Mouse (Mus musculus) gastrocnemius, postnatal 36 days (tissue): ENCODE results near the gene Acoxl. TPM values are rescaled to one million over a fixed set of nuclear protein-coding genes. Genes with fewer than 3 reads are reported as not detected.

Source experiments
- DNase-seq, 2 experiments: peaks; one replicate each; pipeline ENCODE4 v3.0.0; 2022
- intact Hi-C: fragments of 180-260 bp; cut with DNase I; formaldehyde crosslinking; loops from one replicate; pipeline ENCODE4 v1.15.1; 2025
- total RNA-seq, 2 experiments: library from RNA; stranded (reverse); gene quantifications; 2 replicates each; pipeline ENCODE4 v1.2.3; 2021

Gene Acoxl
- total RNA-seq, 2 experiments from 2014 or later, result 0.07 to 0.23 TPM

- DNase-seq, result no peak
- intact Hi-C loops, result no loop called here
Measured at GRCm38 (mm10) chr2:127929939-127930715, 91.5 kb downstream of the Acoxl start.

- no peak for DNase-seq
- intact Hi-C loops, result no loop called here
Measured at GRCm38 (mm10) chr2:127931576-127931975, 92.9 kb downstream of the Acoxl start.

GRCm38 (mm10) chr2:127933531-127933931 is 94.9 kb downstream of the Acoxl start:
- DNase-seq, result no peak
- intact Hi-C loops, result no loop called here

GRCm38 (mm10) chr2:127937079-127937478 is 98.4 kb downstream of the Acoxl start:
- no peak for DNase-seq
- intact Hi-C loops, result no loop called here

GRCm38 (mm10) chr2:127939206-127939605 is 100.5 kb downstream of the Acoxl start:
- intact Hi-C loops, result no loop called here
- no peak for DNase-seq

- no peak for DNase-seq
- intact Hi-C loops, result no loop called here
Measured at GRCm38 (mm10) chr2:127960579-127960978, 121.9 kb downstream of the Acoxl start.

GRCm38 (mm10) chr2:127961154-127961553 is 122.5 kb downstream of the Acoxl start:
- DNase-seq, result peak; percentile 14 to 18
- intact Hi-C loops, result no loop called here

- peak in 1 of 2 experiments; percentile 25 for DNase-seq
- intact Hi-C loops, result no loop called here
Measured at GRCm38 (mm10) chr2:127961802-127962433, 123.2 kb downstream of the Acoxl start.

GRCm38 (mm10) chr2:127968944-127969343 is 130.3 kb downstream of the Acoxl start:
- intact Hi-C loops, result no loop called here
- no peak for DNase-seq

GRCm38 (mm10) chr2:127976276-127976675 is 137.6 kb downstream of the Acoxl start:
- DNase-seq, result no peak
- intact Hi-C loops, result no loop called here

- DNase-seq, result no peak
- intact Hi-C loops, result no loop called here
Measured at GRCm38 (mm10) chr2:127978601-127979230, 140.0 kb downstream of the Acoxl start.

- DNase-seq, result no peak
- intact Hi-C loops, result no loop called here
Measured at GRCm38 (mm10) chr2:127982610-127983009, 143.9 kb downstream of the Acoxl start.

- intact Hi-C loops, result no loop called here
- no peak for DNase-seq
Measured at GRCm38 (mm10) chr2:127983301-127983700, 144.6 kb downstream of the Acoxl start.

- no peak for DNase-seq
- intact Hi-C loops, result no loop called here
Measured at GRCm38 (mm10) chr2:127983981-127984380, 145.3 kb downstream of the Acoxl start.

- intact Hi-C loops, result no loop called here
- no peak for DNase-seq
Measured at GRCm38 (mm10) chr2:127987706-127988105, 149.0 kb downstream of the Acoxl start.

- intact Hi-C loops, result no loop called here
- peak in 1 of 2 experiments; percentile 10 for DNase-seq
Measured at GRCm38 (mm10) chr2:127990856-127991479, 152.3 kb downstream of the Acoxl start.

GRCm38 (mm10) chr2:127991656-127992055 is 153.0 kb downstream of the Acoxl start:
- intact Hi-C loops, result no loop called here
- peak in 1 of 2 experiments; percentile 23 for DNase-seq

- intact Hi-C loops, result no loop called here
- DNase-seq, result no peak
Measured at GRCm38 (mm10) chr2:128008662-128009423, 170.2 kb downstream of the Acoxl start.

GRCm38 (mm10) chr2:128014613-128015012 is 175.9 kb downstream of the Acoxl start:
- intact Hi-C loops, result no loop called here
- no peak for DNase-seq

- DNase-seq, result no peak
- intact Hi-C loops, result no loop called here
Measured at GRCm38 (mm10) chr2:128015602-128016001, 176.9 kb downstream of the Acoxl start.
